Mouse (Mus musculus) forebrain, postnatal 0 days (tissue): Measurements from ENCODE around the gene Vat1l. TPM values are rescaled to one million over a fixed set of nuclear protein-coding genes. Genes with fewer than 3 reads are reported as not detected.
A peak's percentile ranks its signal among the peaks of the same experiment; 100 is the strongest.

Experiments used
- ATAC-seq: fragments of 200-750 bp; cut with Nextera tagmentation; 2 replicates; pipeline ENCODE4 v1.8.0; 2017; ENCODE audit warnings: mild to moderate bottlenecking, moderate library complexity
- DNase-seq: peaks from one replicate; pipeline ENCODE4 v3.0.0-alpha.2; 2015
- H3K27ac ChIP-seq: fragments of 300-500 bp; sonication (generic); 2 replicates; pipeline ENCODE4 v1.5.1; 2014; ENCODE audit warnings: low read depth, mild to moderate bottlenecking, antibody characterized with exemption, low read length, moderate library complexity, mixed read lengths
- H3K27me3 ChIP-seq: fragments of 300-500 bp; sonication (generic); 2 replicates; pipeline ENCODE4 v1.6.1; 2014; ENCODE audit warnings: mild to moderate bottlenecking, low read length, mixed read lengths; ENCODE audit not compliant: insufficient read depth
- H3K36me3 ChIP-seq: fragments of 300-500 bp; sonication (generic); 2 replicates; pipeline ENCODE4 v1.6.1; 2014; ENCODE audit warnings: mild to moderate bottlenecking, moderate library complexity; ENCODE audit not compliant: insufficient read depth
- H3K4me1 ChIP-seq: fragments of 300-500 bp; sonication (generic); 2 replicates; pipeline ENCODE4 v1.6.1; 2014; ENCODE audit warnings: antibody characterized with exemption; ENCODE audit not compliant: insufficient read depth
- H3K4me2 ChIP-seq: fragments of 300-500 bp; sonication (generic); 2 replicates; pipeline ENCODE4 v1.6.1; 2014; ENCODE audit warnings: low read depth, mild to moderate bottlenecking, moderate library complexity
- H3K4me3 ChIP-seq: fragments of 300-500 bp; sonication (generic); 2 replicates; pipeline ENCODE4 v1.5.1; 2014; ENCODE audit warnings: low read depth, low read length, mixed read lengths
- H3K9ac ChIP-seq: fragments of 300-500 bp; sonication (generic); 2 replicates; pipeline ENCODE4 v1.6.1; 2014; ENCODE audit warnings: mild to moderate bottlenecking
- H3K9me3 ChIP-seq: fragments of 300-500 bp; sonication (generic); 2 replicates; pipeline ENCODE4 v1.6.1; 2016; ENCODE audit warnings: low read length
- CTCF ChIP-seq: sonication (generic); IDR thresholded peaks from 2 replicates; pipeline ENCODE4 v1.5.1; 2016; ENCODE audit warnings: antibody characterized with exemption, control low read depth, low read depth
- WGBS: fragments of 180-500 bp; shearing (Covaris S2); extraction: QIAGEN DNeasy Blood & Tissue Kit; methylation state at CpG from one replicate; pipeline ENCODE4 v1.1.7; 2014; 5-methylcytosine and 5-hydroxymethylcytosine counted together
- polyA plus RNA-seq: library from polyadenylated mRNA; unstranded; fragments of >200 nt; fragmentation: Nextera tagmentation; extraction: Ambion mirVana; gene quantifications from 2 replicates; pipeline ENCODE4 v1.2.1, GENCODE M21; 2015
- total RNA-seq: library from RNA; depleted of rRNA; stranded (reverse); fragments of >200 nt; gene quantifications from 2 replicates; pipeline ENCODE4 v1.2.3, GENCODE M21; 2014

Gene Vat1l
- total and polyA plus RNA-seq, 2 experiments from 2014 or later: 42.1 to 156 TPM

- no peak overlapping the region for H3K9ac ChIP-seq
- ATAC-seq (no peak), DNase-seq (no peak)
- no peaks in the 10 kb centered on the region for H3K36me3 ChIP-seq
- H3K27me3 ChIP-seq: no peaks in the 10 kb centered on the region
- no peaks in the 10 kb centered on the region for H3K4me1 ChIP-seq
- H3K4me2 ChIP-seq: no peak overlapping the region
- H3K9me3 ChIP-seq: no peaks in the 10 kb centered on the region
- H3K27ac ChIP-seq: no peak overlapping the region
- TF ChIP-seq CTCF: no peak
- WGBS: 89% methylated on average over 5 of the region's 5 CpGs
- no peak overlapping the region for H3K4me3 ChIP-seq
Measured at GRCm38 (mm10) chr8:114193334-114193733, 12.1 kb upstream of the Vat1l start.

GRCm38 (mm10) chr8:114198990-114199389 lies 6.4 kb upstream of the Vat1l start:
- Histone ChIP-seq H3K4me2 (no peak overlapping the region), H3K27ac (no peak overlapping the region), H3K9me3 (no peaks in the 10 kb centered on the region), H3K4me3 (no peak overlapping the region), H3K36me3 (no peaks in the 10 kb centered on the region), H3K27me3 (no peaks in the 10 kb centered on the region), H3K9ac (no peak overlapping the region), H3K4me1 (no peaks in the 10 kb centered on the region)
- TF ChIP-seq CTCF: no peak
- no peak for DNase-seq
- 31% methylated on average over 2 of the region's 2 CpGs for WGBS
- ATAC-seq: no peak

GRCm38 (mm10) chr8:114206421-114206983 lies 1.1 kb downstream of the Vat1l start:
- DNase-seq (no peak), ATAC-seq (no peak)
- Histone ChIP-seq H3K4me3 (peak overlapping the region; percentile 69), H3K4me2 (peak overlapping the region; percentile 54), H3K9me3 (no peaks in the 10 kb centered on the region), H3K36me3 (no peaks in the 10 kb centered on the region), H3K27ac (no peak overlapping the region), H3K9ac (no peak overlapping the region; the same call in none of the 2 replicates), H3K27me3 (no peaks in the 10 kb centered on the region), H3K4me1 (no peaks in the 10 kb centered on the region)
- 3% methylated on average over 8 of the region's 8 CpGs for WGBS
- no peak for TF ChIP-seq CTCF

DNA sequence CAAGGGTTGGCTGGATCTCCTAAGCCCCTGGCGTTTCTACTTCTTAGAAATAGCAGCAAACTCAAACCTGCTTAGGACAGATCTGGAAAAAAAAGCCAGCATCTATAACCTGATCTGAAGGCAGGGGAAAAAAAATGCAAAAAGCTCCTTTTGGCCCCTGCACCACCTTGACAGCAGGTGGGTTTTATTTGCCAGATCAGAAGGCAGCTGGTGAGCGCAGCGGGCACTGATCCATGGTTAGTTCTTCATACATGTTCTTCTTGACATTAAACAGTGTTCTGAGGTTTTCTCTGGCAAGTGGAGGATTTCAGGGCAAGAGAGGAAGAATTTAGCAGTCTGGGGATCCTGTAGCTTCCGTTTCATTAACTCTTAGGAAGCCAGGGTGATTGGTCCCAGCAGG lies 1.6 kb downstream of the Vat1l start:
- ATAC-seq (no peak), DNase-seq (peak; percentile 20)
- no peaks in the 10 kb centered on the region for H3K27me3 ChIP-seq
- H3K36me3 ChIP-seq: no peaks in the 10 kb centered on the region
- H3K9ac ChIP-seq: no peak overlapping the region; the same call in none of the 2 replicates
- H3K4me1 ChIP-seq: no peaks in the 10 kb centered on the region
- H3K9me3 ChIP-seq: no peaks in the 10 kb centered on the region
- no peak overlapping the region for H3K27ac ChIP-seq
- WGBS: 40% methylated on average over 4 of the region's 4 CpGs
- TF ChIP-seq CTCF: no peak
- peak overlapping the region; percentile 54 for H3K4me2 ChIP-seq
- peak overlapping the region; percentile 69 for H3K4me3 ChIP-seq

GRCm38 (mm10) chr8:114220779-114221178 lies 15.4 kb downstream of the Vat1l start:
- Histone ChIP-seq H3K9ac (no peak overlapping the region), H3K27me3 (no peaks in the 10 kb centered on the region), H3K4me2 (no peak overlapping the region), H3K27ac (no peak overlapping the region), H3K36me3 (no peaks in the 10 kb centered on the region), H3K4me1 (no peaks in the 10 kb centered on the region), H3K9me3 (no peaks in the 10 kb centered on the region), H3K4me3 (no peak overlapping the region)
- TF ChIP-seq CTCF: no peak
- WGBS: 54% methylated on average over 3 of the region's 3 CpGs
- peak; percentile 51 for ATAC-seq
- peak; percentile 29 for DNase-seq

- no peak overlapping the region for H3K4me3 ChIP-seq
- WGBS: 82% methylated on average over 2 of the region's 2 CpGs
- no peak for TF ChIP-seq CTCF
- no peaks in the 10 kb centered on the region for H3K27me3 ChIP-seq
- no peak overlapping the region for H3K4me2 ChIP-seq
- no peak overlapping the region for H3K27ac ChIP-seq
- no peaks in the 10 kb centered on the region for H3K36me3 ChIP-seq
- H3K9ac ChIP-seq: no peak overlapping the region
- ATAC-seq (no peak), DNase-seq (no peak)
- H3K4me1 ChIP-seq: no peaks in the 10 kb centered on the region
- no peaks in the 10 kb centered on the region for H3K9me3 ChIP-seq
Measured at GRCm38 (mm10) chr8:114222001-114222400, 16.6 kb downstream of the Vat1l start.

DNA sequence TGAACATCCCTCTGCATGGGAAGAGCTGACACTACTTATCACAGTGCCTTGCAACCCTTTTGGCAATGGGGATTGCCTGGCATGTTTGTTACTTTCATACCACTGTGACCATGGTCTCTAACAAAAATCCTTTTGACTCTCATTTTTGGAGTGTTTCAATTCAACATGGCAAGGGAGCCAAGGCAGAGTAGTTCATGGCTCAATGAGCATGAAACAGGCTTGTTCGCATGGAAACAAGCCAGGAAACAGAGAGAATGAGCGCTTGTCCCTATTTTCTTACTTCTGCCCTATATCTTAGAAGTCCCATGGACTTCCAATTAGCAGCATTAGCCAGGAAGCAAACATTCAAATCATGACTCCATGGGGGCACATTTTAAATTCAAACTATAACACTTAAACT lies 18.6 kb downstream of the Vat1l start:
- Histone ChIP-seq H3K27ac (no peak overlapping the region), H3K4me2 (no peak overlapping the region), H3K9ac (no peak overlapping the region), H3K4me3 (no peak overlapping the region), H3K9me3 (no peaks in the 10 kb centered on the region), H3K27me3 (no peaks in the 10 kb centered on the region), H3K36me3 (no peaks in the 10 kb centered on the region), H3K4me1 (no peaks in the 10 kb centered on the region)
- ATAC-seq: no peak
- DNase-seq: peak; percentile 45
- WGBS: 43% methylated on average over 2 of the region's 2 CpGs
- no peak for TF ChIP-seq CTCF
